Mouse (Mus musculus) myocyte (in vitro differentiated cells): Measurements from ENCODE around the gene Fezf2.

Source experiments
- CEBPB ChIP-seq: IDR thresholded peaks from 2 replicates; pipeline ENCODE4 v1.6.1; 2011; ENCODE audit warnings: mild to moderate bottlenecking, moderate library complexity; ENCODE audit not compliant: poor library complexity, insufficient read depth, severe bottlenecking
- E2F4 ChIP-seq: IDR thresholded peaks from one replicate; pipeline ENCODE4 v1.6.1; 2011; ENCODE audit warnings: mild to moderate bottlenecking, control low read depth, moderate library complexity; ENCODE audit not compliant: insufficient read depth
- MAX ChIP-seq: IDR thresholded peaks from one replicate; pipeline ENCODE4 v1.6.1; 2011; ENCODE audit warnings: low read depth, mild to moderate bottlenecking, control low read depth
- MYOD1 ChIP-seq, 3 experiments: IDR thresholded peaks; one replicate each; pipeline ENCODE4 v1.6.1; 2011; ENCODE audit warnings: control low read depth in 2 of 3, low read depth in 2 of 3, mild to moderate bottlenecking in 2 of 3, moderate library complexity in 1 of 3; ENCODE audit not compliant: insufficient read length in 2 of 3, control insufficient read depth in 1 of 3
- MYOG ChIP-seq, 3 experiments: IDR thresholded peaks; one replicate each; pipeline ENCODE4 v1.6.1; 2011; ENCODE audit warnings: control low read depth in 2 of 3, low read depth in 2 of 3, mild to moderate bottlenecking in 2 of 3; ENCODE audit not compliant: insufficient read length in 2 of 3, control insufficient read depth in 1 of 3, insufficient read depth in 1 of 3
- POLR2A ChIP-seq: IDR thresholded peaks from one replicate; pipeline ENCODE4 v1.6.1; 2011; ENCODE audit warnings: low read depth, mild to moderate bottlenecking, control low read depth, moderate library complexity; ENCODE audit not compliant: insufficient read length
- POLR2AphosphoS2 ChIP-seq: IDR thresholded peaks from one replicate; pipeline ENCODE4 v1.6.1; 2011; ENCODE audit warnings: low read depth, control low read depth; ENCODE audit not compliant: insufficient read length
- REST ChIP-seq: IDR thresholded peaks from one replicate; pipeline ENCODE4 v1.6.1; 2011; ENCODE audit warnings: mild to moderate bottlenecking, control low read depth, moderate library complexity; ENCODE audit not compliant: insufficient read depth, insufficient read length
- TCF12 ChIP-seq: IDR thresholded peaks from one replicate; pipeline ENCODE4 v1.6.1; 2011; ENCODE audit warnings: mild to moderate bottlenecking, control low read depth; ENCODE audit not compliant: poor library complexity, insufficient read depth, severe bottlenecking
- TCF3 ChIP-seq: IDR thresholded peaks from one replicate; pipeline ENCODE4 v1.6.1; 2011; ENCODE audit warnings: low read depth, control low read depth; ENCODE audit not compliant: insufficient read length
- USF1 ChIP-seq: IDR thresholded peaks from one replicate; pipeline ENCODE4 v1.6.1; 2011; ENCODE audit warnings: low read depth, mild to moderate bottlenecking, control low read depth, moderate library complexity

GRCm38 (mm10) chr14:12397561-12397960 lies 49.6 kb upstream of the Fezf2 start:
- TF ChIP-seq USF1 (no peak), MYOD1 (IDR thresholded peaks at IDR 0.05; ENCODE audit: control insufficient read depth in 1 of 3, insufficient read length in 2 of 3, low read depth in 2 of 3) (no peak), MYOG (IDR thresholded peaks at IDR 0.05; ENCODE audit: control insufficient read depth in 1 of 3, insufficient read depth in 1 of 3, insufficient read length in 2 of 3, low read depth in 2 of 3) (no peak), POLR2A (no peak), TCF12 (no peak), E2F4 (no peak), REST (no peak), POLR2AphosphoS2 (no peak), MAX (no peak), CEBPB (no peak), TCF3 (no peak)
